In genomic region chr16:86816763-86817593, GRCm38 (mm10) we compare ENCODE assay signal across 11 mouse cellular contexts.
DNase-seq lines count a peak whose midpoint lies in the region; ATAC-seq and TF ChIP-seq lines count a peak whose summit lies in the region.
"Had no signal": no experiment of that assay in that cellular context is flagged by ENCODE, and none has a peak within 500 bp of the region (broad histone marks: within the 10 kb centered on the region; RNA-seq: fewer than 3 reads in every experiment).

No protein-coding gene starts in this region.

- no peak for TF ChIP-seq CTCF in brain, embryonic 14.5 days (IDR thresholded peaks at IDR 0.05; ENCODE audit: borderline replicate concordance, extremely low read depth, insufficient read depth, insufficient read length)

- peak overlapping the region; percentile 31; the same call in 1 of the 2 replicates for H3K4me2 ChIP-seq in heart, embryonic 11.5 days
- H3K4me2 ChIP-seq in liver, embryonic 11.5 days, result peak overlapping the region; percentile 38; the same call in 1 of the 2 replicates
- no peak overlapping the region for H3K4me2 ChIP-seq in midbrain, embryonic 13.5 days (replicated peaks)
- H3K4me2 ChIP-seq: neural tube, embryonic 12.5 days had no signal

- no peak for TF ChIP-seq POLR2A in brain, embryonic 14.5 days (IDR thresholded peaks at IDR 0.05; ENCODE audit: borderline replicate concordance, extremely low read depth, insufficient read depth, insufficient read length, poor library complexity, severe bottlenecking)

- peaks cover 7% of the 10 kb centered on the region for H3K4me1 ChIP-seq in heart, embryonic 11.5 days (ENCODE audit: control insufficient read depth, insufficient read depth, low read length)
- H3K4me1 ChIP-seq in liver, embryonic 11.5 days (replicated peaks; ENCODE audit: control insufficient read depth, insufficient read depth, low read length), result peaks cover 4% of the 10 kb centered on the region; the same call in 1 of the 2 replicates
- no peaks in the 10 kb centered on the region for H3K4me1 ChIP-seq in midbrain, embryonic 13.5 days (replicated peaks)
- H3K4me1 ChIP-seq: neural tube, embryonic 12.5 days had no signal

- intact Hi-C loops in heart, postnatal 10 days (cut with DNase I), result no loop called here

- ATAC-seq in heart, embryonic 11.5 days (replicated peaks; ENCODE audit: insufficient number of reproducible peaks, low FRiP score, low TSS enrichment), result no peak
- ATAC-seq in liver, embryonic 11.5 days (replicated peaks; ENCODE audit: low FRiP score), result peak; percentile 60
- ATAC-seq in midbrain, embryonic 13.5 days, result no peak

- no peaks in the 10 kb centered on the region for H3K9me3 ChIP-seq in heart, embryonic 11.5 days (replicated peaks; ENCODE audit: control insufficient read depth, low read length)
- H3K9me3 ChIP-seq in liver, embryonic 11.5 days (ENCODE audit: control insufficient read depth, low read length), result no peaks in the 10 kb centered on the region
- H3K9me3 ChIP-seq in midbrain, embryonic 13.5 days, result no peaks in the 10 kb centered on the region
- H3K9me3 ChIP-seq: neural tube, embryonic 12.5 days had no signal

- H3K4me3 ChIP-seq in heart, embryonic 11.5 days (ENCODE audit: low read depth, low read length), result no peak overlapping the region
- H3K4me3 ChIP-seq in liver, embryonic 11.5 days (ENCODE audit: low read depth, low read length), result no peak overlapping the region
- no peak overlapping the region for H3K4me3 ChIP-seq in midbrain, embryonic 13.5 days (replicated peaks)
- H3K4me3 ChIP-seq: left cerebral cortex, adult 2 months; neural tube, embryonic 12.5 days had no signal

- no peaks in the 10 kb centered on the region for H3K27me3 ChIP-seq in heart, embryonic 11.5 days (ENCODE audit: control insufficient read depth, insufficient read depth, low read length)
- H3K27me3 ChIP-seq in liver, embryonic 11.5 days (replicated peaks; ENCODE audit: control insufficient read depth, insufficient read depth, low read length), result no peaks in the 10 kb centered on the region
- H3K27me3 ChIP-seq in midbrain, embryonic 13.5 days, result no peaks in the 10 kb centered on the region
- H3K27me3 ChIP-seq: neural tube, embryonic 12.5 days had no signal

- 30% methylated on average over 8 of the region's 8 CpGs for WGBS in heart, embryonic 11.5 days (ENCODE audit: insufficient replicate concordance)
- WGBS in liver, embryonic 11.5 days, result 41% methylated on average over 8 of the region's 8 CpGs
- WGBS in midbrain, embryonic 13.5 days, result 76% methylated on average over 8 of the region's 8 CpGs

- H3K36me3 ChIP-seq in heart, embryonic 11.5 days (ENCODE audit: control insufficient read depth, insufficient read depth, low read length), result no peaks in the 10 kb centered on the region
- H3K36me3 ChIP-seq in liver, embryonic 11.5 days (ENCODE audit: control insufficient read depth, insufficient read depth, low read length), result no peaks in the 10 kb centered on the region
- H3K36me3 ChIP-seq in midbrain, embryonic 13.5 days, result no peaks in the 10 kb centered on the region
- H3K36me3 ChIP-seq: neural tube, embryonic 12.5 days had no signal

- peak overlapping the region; percentile 54; the same call in 1 of the 2 replicates for H3K27ac ChIP-seq in heart, embryonic 11.5 days (ENCODE audit: low read depth, low read length)
- peak overlapping the region; percentile 2; the same call in 1 of the 2 replicates for H3K27ac ChIP-seq in liver, embryonic 11.5 days (ENCODE audit: low read depth, low read length)
- no peak overlapping the region for H3K27ac ChIP-seq in midbrain, embryonic 13.5 days
- H3K27ac ChIP-seq: left cerebral cortex, adult 2 months; neural tube, embryonic 12.5 days had no signal

- H3K9ac ChIP-seq in heart, embryonic 11.5 days (ENCODE audit: low read depth, low read length), result no peak overlapping the region
- H3K9ac ChIP-seq in liver, embryonic 11.5 days (ENCODE audit: low read depth, low read length), result no peak overlapping the region
- H3K9ac ChIP-seq in midbrain, embryonic 13.5 days (replicated peaks), result no peak overlapping the region
- H3K9ac ChIP-seq: neural tube, embryonic 12.5 days had no signal

- no peak for DNase-seq in heart, postnatal 10 days
- peak; percentile 64 for DNase-seq in brain, embryonic 14.5 days (ENCODE audit: low read depth)
- DNase-seq in kidney, adult 11 months, result peak; percentile 43
- DNase-seq in liver, embryonic 11.5 days (ENCODE audit: low spot score), result no peak
- DNase-seq in right cerebral cortex, postnatal 14 days, result no peak
- no peak for DNase-seq in spleen, postnatal 36 days (ENCODE audit: low spot score in 2 of 2)
- DNase-seq: thymus, adult 2 months had no signal

Comparison
In these comparisons a context has a peak if more than half of its experiments do, and no peak if none do; other contexts are left out.
1. DNase-seq: peak in brain, embryonic 14.5 days (single experiment) and kidney, adult 11 months (single experiment); none in heart, postnatal 10 days (0 of 2), liver, embryonic 11.5 days (single experiment), right cerebral cortex, postnatal 14 days (single experiment) and spleen, postnatal 36 days (0 of 2).